Mouse (Mus musculus): ENCODE results near the gene Nell2.

- peak; percentile 36; the same call in 1 of the 2 replicates for TF ChIP-seq CTCF (IDR thresholded peaks at IDR 0.05; ENCODE audit: low read depth)
- no peak for TF ChIP-seq EP300 (IDR thresholded peaks at IDR 0.05; ENCODE audit: low read depth)
These were observed 2.4 kb downstream of the Nell2 start for GRCm38 (mm10) chr15:95525997-95526396.

Measured in heart, postnatal 0 days (tissue).